In the genomic region with DNA sequence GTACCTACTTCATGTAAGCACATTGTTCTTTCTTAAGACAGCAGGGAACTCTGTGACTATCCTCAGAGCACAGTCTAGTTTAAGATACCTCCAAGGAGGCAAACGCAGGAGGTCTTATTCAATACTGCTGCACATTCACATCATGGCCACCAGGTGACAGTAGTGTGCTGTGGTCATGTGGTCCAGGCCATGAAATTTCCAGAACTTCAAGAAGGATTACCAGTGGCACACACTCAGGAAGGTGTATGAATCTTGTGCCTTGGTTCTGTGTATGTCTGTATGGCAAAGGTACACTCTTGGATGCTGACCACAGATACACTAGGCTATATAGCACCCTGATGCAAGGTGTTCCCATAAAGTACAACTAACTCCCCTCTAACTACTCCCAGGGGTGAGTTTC, we compare ENCODE assay signal across 8 mouse cellular contexts. TPM values are rescaled to one million over a fixed set of nuclear protein-coding genes. Genes with fewer than 3 reads are reported as not detected.
DNase-seq lines count a peak whose midpoint lies in the region; ATAC-seq and TF ChIP-seq lines count a peak whose summit lies in the region.

No protein-coding gene starts in this region.

- no peaks in the 10 kb centered on the region for H3K36me3 ChIP-seq in spleen, adult 2 months (ENCODE audit: control insufficient read depth, insufficient read depth, low read length)
- no peaks in the 10 kb centered on the region for H3K36me3 ChIP-seq in hindbrain, embryonic 11.5 days (ENCODE audit: control insufficient read depth, insufficient read depth, low read length)
- no peaks in the 10 kb centered on the region for H3K36me3 ChIP-seq in midbrain, embryonic 11.5 days (ENCODE audit: control insufficient read depth, insufficient read depth, low read length)

- no peaks in the 10 kb centered on the region for H3K27me3 ChIP-seq in spleen, adult 2 months (ENCODE audit: control insufficient read depth, insufficient read depth, low read length)
- no peaks in the 10 kb centered on the region for H3K27me3 ChIP-seq in hindbrain, embryonic 11.5 days (ENCODE audit: control insufficient read depth, insufficient read depth, low read length)
- H3K27me3 ChIP-seq in midbrain, embryonic 11.5 days (ENCODE audit: control insufficient read depth, insufficient read depth, low read length): peaks cover 2% of the 10 kb centered on the region; the same call in 1 of the 2 replicates

- H3K9ac ChIP-seq in hindbrain, embryonic 11.5 days (ENCODE audit: low read depth, low read length): no peak overlapping the region
- no peak overlapping the region for H3K9ac ChIP-seq in midbrain, embryonic 11.5 days (ENCODE audit: low read length)

- TF ChIP-seq POLR2A in spleen, adult 2 months (IDR thresholded peaks at IDR 0.05; ENCODE audit: low read depth, low read length): no peak

- DNase-seq in spleen, adult 2 months (ENCODE audit: low read depth in 1 of 2, low spot score in 2 of 2): peak in 1 of 2 experiments; percentile 14
- DNase-seq in spleen, postnatal 4 days (ENCODE audit: low spot score in 2 of 2): no peak
- DNase-seq in adrenal gland, postnatal 14 days: peak; percentile 46
- peak; percentile 53 for DNase-seq in embryo, embryonic 9.5 days (ENCODE audit: extremely low spot score)
- peak; percentile 76 for DNase-seq in hindbrain, embryonic 11.5 days (ENCODE audit: low spot score)
- DNase-seq in layer of hippocampus, postnatal 36 days: peak; percentile 27 to 38
- DNase-seq in midbrain, embryonic 11.5 days (ENCODE audit: low spot score, missing footprints): peak; percentile 90
- DNase-seq in thymus, postnatal 4 days: peak; percentile 40

- H3K4me3 ChIP-seq in spleen, adult 2 months (ENCODE audit: extremely low read depth, insufficient read depth, insufficient read length): no peak overlapping the region
- H3K4me3 ChIP-seq in hindbrain, embryonic 11.5 days (ENCODE audit: low read depth, low read length): no peak overlapping the region
- no peak overlapping the region for H3K4me3 ChIP-seq in midbrain, embryonic 11.5 days (ENCODE audit: low read depth, low read length)

- H3K4me1 ChIP-seq in spleen, adult 2 months (ENCODE audit: control insufficient read depth, insufficient read depth, insufficient read length): no peaks in the 10 kb centered on the region
- no peaks in the 10 kb centered on the region for H3K4me1 ChIP-seq in hindbrain, embryonic 11.5 days (replicated peaks; ENCODE audit: control insufficient read depth, insufficient read depth, low read length)
- H3K4me1 ChIP-seq in midbrain, embryonic 11.5 days (ENCODE audit: control insufficient read depth, insufficient read depth, low read length): no peaks in the 10 kb centered on the region

- no peaks in the 10 kb centered on the region for H3K9me3 ChIP-seq in hindbrain, embryonic 11.5 days (ENCODE audit: control insufficient read depth, low read length)
- H3K9me3 ChIP-seq in midbrain, embryonic 11.5 days (ENCODE audit: control insufficient read depth, low read length): peaks cover 4% of the 10 kb centered on the region; the same call in 1 of the 2 replicates

- H3K27ac ChIP-seq in spleen, adult 2 months (ENCODE audit: insufficient read depth, low read length): no peak overlapping the region
- no peak overlapping the region for H3K27ac ChIP-seq in hindbrain, embryonic 11.5 days (ENCODE audit: low read depth, low read length)
- no peak overlapping the region for H3K27ac ChIP-seq in midbrain, embryonic 11.5 days (ENCODE audit: low read depth, low read length)

- ATAC-seq in hindbrain, embryonic 11.5 days (ENCODE audit: low FRiP score): no peak
- peak; percentile 57; the same call in 1 of the 2 replicates for ATAC-seq in midbrain, embryonic 11.5 days (ENCODE audit: low FRiP score)

- peak; percentile 79; the same call in 1 of the 2 replicates for TF ChIP-seq CTCF in spleen, adult 2 months (IDR thresholded peaks at IDR 0.05; ENCODE audit: extremely low read depth, insufficient read depth, insufficient read length, insufficient replicate concordance)

- H3K4me2 ChIP-seq in hindbrain, embryonic 11.5 days (replicated peaks; ENCODE audit: low read depth, low read length): no peak overlapping the region
- H3K4me2 ChIP-seq in midbrain, embryonic 11.5 days: no peak overlapping the region

- WGBS in spleen, adult 2 months: 6% methylated on average over 1 of the region's 1 CpGs
- 13% methylated on average over 1 of the region's 1 CpGs for WGBS in hindbrain, embryonic 11.5 days
- 19% methylated on average over 1 of the region's 1 CpGs for WGBS in midbrain, embryonic 11.5 days

RNA-seq across cellular contexts. Expression of a gene that starts 6.6 kb away (rescaled TPM):
- polyA plus RNA-seq in spleen, adult 2 months (2012; rRNA removed): 1.2 and 1.4 TPM in 2 replicates
- total RNA-seq in adrenal gland, postnatal 14 days (2021): 9.9 and 14.5 TPM in 2 replicates
- polyA plus RNA-seq in hindbrain, embryonic 11.5 days (2014; fragmentation: Nextera tagmentation; extraction: Ambion mirVana): 47.7 and 72.3 TPM in 2 replicates
- total RNA-seq in layer of hippocampus, postnatal 36 days (2021): 10 to 100 TPM; 65.4 to 66.9 TPM
- 61.3 and 62.3 TPM in 2 replicates for polyA plus RNA-seq in midbrain, embryonic 11.5 days (2014; fragmentation: Nextera tagmentation; extraction: Ambion mirVana)

Comparison
In these comparisons a context has a peak if more than half of its experiments do, and no peak if none do; other contexts are left out.
1. DNase-seq: peak in adrenal gland, postnatal 14 days (single experiment), embryo, embryonic 9.5 days (single experiment), hindbrain, embryonic 11.5 days (single experiment), layer of hippocampus, postnatal 36 days (2 of 2), midbrain, embryonic 11.5 days (single experiment) and thymus, postnatal 4 days (single experiment); none in spleen, postnatal 4 days (0 of 2).
2. RNA of a gene that starts 6.6 kb away (polyA plus RNA-seq): 47.7 to 72.3 TPM in hindbrain, embryonic 11.5 days and 61.3 to 62.3 TPM in midbrain, embryonic 11.5 days; 1.2 to 1.4 TPM in spleen, adult 2 months; every median in the first group is over 10 times any median in the second.